Mouse (Mus musculus) small intestine, adult 2 months (tissue): ENCODE data around the gene Wrb. TPM values are rescaled to one million over a fixed set of nuclear protein-coding genes. Genes with fewer than 3 reads are reported as not detected.
"Not testable (repeated sequence)": the region's sequence is repeated elsewhere in the genome, so short reads cannot be mapped to it uniquely, and the experiment has no call there.

Source experiments
- H3K27ac ChIP-seq: fragments of 200-500 bp; 2 replicates; pipeline ENCODE4 v1.5.1; 2012; ENCODE audit warnings: low read depth, low read length, control low read depth, inconsistent platforms; ENCODE audit not compliant: insufficient read depth
- H3K27me3 ChIP-seq: fragments of 200-500 bp; 2 replicates; pipeline ENCODE4 v1.6.1; 2012; ENCODE audit warnings: mild to moderate bottlenecking, moderate library complexity, low read length, inconsistent platforms; ENCODE audit not compliant: control insufficient read depth, insufficient read depth
- H3K36me3 ChIP-seq: fragments of 200-500 bp; 2 replicates; pipeline ENCODE4 v1.6.1; 2012; ENCODE audit warnings: mild to moderate bottlenecking, low read length, control low read depth, inconsistent platforms; ENCODE audit not compliant: control insufficient read depth, insufficient read depth
- H3K4me1 ChIP-seq: fragments of 200-500 bp; 2 replicates; pipeline ENCODE4 v1.6.1; 2012; ENCODE audit warnings: low read length, inconsistent platforms, mixed read lengths; ENCODE audit not compliant: control insufficient read depth, insufficient read depth, insufficient read length
- H3K4me3 ChIP-seq: fragments of 200-500 bp; 2 replicates; pipeline ENCODE4 v1.5.1; 2012; ENCODE audit warnings: low read depth, mild to moderate bottlenecking, control low read depth, inconsistent platforms, low read length, moderate library complexity
- CTCF ChIP-seq: fragments of 200-500 bp; IDR thresholded peaks from 2 replicates; pipeline ENCODE4 v1.5.1; 2012; ENCODE audit warnings: low read depth, mild to moderate bottlenecking, control low read depth, inconsistent platforms, low read length, moderate library complexity, mixed read lengths; ENCODE audit not compliant: insufficient replicate concordance, insufficient read length; ENCODE audit errors: extremely low read depth
- POLR2A ChIP-seq: fragments of 200-500 bp; IDR thresholded peaks from 2 replicates; pipeline ENCODE4 v1.6.1; 2012; ENCODE audit warnings: low read depth, mild to moderate bottlenecking, control low read depth, inconsistent platforms, low read length, moderate library complexity
- WGBS: fragments of 180-500 bp; shearing (Covaris S2); methylation state at CpG from one replicate; pipeline ENCODE4 v1.1.7; 2018; 5-methylcytosine and 5-hydroxymethylcytosine counted together
- polyA plus RNA-seq: library from polyadenylated mRNA; depleted of rRNA; stranded (reverse); fragments of >200 nt; gene quantifications from 2 replicates; pipeline ENCODE4 v1.2.3, GENCODE M21; 2012; rRNA removed

The Wrb gene
- polyA plus RNA-seq = 11.9 and 15.5 TPM in 2 replicates

DNA sequence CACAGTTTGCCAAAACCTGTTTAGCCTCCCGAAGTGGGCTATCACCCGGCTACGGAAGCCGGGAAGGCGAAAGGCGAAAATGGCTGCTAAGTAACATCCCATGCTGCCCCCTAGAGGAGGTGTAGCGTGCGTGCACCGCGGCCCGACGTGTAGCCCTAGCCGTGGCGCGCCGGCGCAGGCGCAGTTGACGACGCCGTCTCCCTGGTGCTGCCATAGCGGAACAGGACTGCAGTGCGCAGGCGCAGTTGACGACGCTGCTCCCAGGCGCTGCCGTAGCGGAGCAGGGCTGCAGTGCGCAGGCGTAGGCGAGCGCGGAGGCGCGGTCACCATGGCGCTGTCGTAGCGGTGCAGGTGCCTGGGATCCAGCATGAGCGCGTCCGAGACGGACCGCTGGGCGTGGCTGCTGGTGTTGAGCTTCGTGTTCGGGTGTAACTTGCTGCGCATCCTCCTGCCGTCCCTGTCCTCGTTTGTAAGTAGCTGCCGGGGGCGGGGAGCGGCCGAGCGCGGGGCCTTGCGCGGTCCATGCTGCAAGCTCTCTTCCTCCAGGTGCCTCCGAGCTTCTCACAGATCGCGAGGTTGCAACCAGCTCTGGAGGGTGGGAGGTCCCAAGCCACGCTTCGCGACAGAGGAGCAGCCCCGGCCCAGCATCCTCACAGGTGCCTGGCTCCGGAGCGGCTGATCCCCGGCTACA lies at the start of gene Wrb:
Gene Wrb (plus strand): TSS at position 298 of the 691 bp plus-strand sequence.
- no peak within 1 kb of the TSS for H3K27ac ChIP-seq
- under 1% methylated on average over 68 of the region's 68 CpGs for WGBS
- peak within 1 kb of the TSS; percentile 73 for H3K4me3 ChIP-seq
- no peaks in the 10 kb centered on the region for H3K27me3 ChIP-seq
- no peaks in the 10 kb centered on the region for H3K4me1 ChIP-seq
- H3K36me3 ChIP-seq = no peaks in the 10 kb centered on the region
- TF ChIP-seq CTCF (peak; percentile 92), POLR2A (peak; percentile 24; the same call in 1 of the 2 replicates)

DNA sequence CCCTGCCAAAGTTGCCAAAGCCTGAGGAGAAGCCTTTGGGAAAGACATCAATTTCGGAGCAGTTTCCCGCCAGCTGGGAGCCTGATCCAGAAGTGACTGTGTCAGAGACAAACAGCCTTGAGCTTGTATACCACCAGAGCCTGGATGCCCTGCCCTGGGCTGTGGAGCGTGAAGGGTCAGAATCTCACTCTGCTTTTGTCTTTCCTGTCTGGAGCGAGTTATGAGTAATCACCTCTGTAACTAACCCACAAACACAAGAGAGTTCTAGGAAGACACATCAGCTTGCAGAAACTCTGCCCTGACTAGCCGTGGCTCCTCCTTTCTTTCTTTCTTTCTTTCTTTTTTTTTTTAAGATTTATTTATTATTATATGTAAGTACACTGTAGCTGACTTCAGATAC lies 49.2 kb upstream of the Wrb start:
- no peak for TF ChIP-seq POLR2A
- no peak for TF ChIP-seq CTCF
- no peak overlapping the region for H3K27ac ChIP-seq
- WGBS = 77% methylated on average over 5 of the region's 5 CpGs

DNA sequence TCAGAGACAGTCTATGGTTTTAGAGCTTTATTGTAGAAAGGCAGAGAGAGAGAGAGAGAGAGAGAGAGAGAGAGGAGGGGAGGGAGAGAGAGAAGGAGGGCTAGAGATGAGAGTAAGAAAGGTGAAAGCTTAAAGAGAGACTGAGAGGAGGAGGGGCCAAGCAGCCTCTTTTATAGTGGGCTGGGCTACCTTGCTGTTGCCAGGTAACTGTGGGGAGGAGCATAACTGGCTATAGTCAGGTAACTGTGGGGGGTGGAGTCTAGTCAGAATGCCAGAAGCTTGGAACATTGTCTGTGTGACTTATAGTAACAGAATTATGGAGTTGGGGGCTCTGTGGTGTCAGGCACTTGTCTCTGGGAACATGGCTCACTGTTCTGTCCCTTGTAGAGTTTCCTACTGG lies 47.4 kb upstream of the Wrb start:
- H3K4me1 ChIP-seq, H3K4me3 ChIP-seq, H3K36me3 ChIP-seq, H3K27me3 ChIP-seq, H3K27ac ChIP-seq: not testable (repeated sequence)

More for the DNA sequence above, 49.2 kb upstream of the Wrb start:
- no peaks in the 10 kb centered on the region for H3K27me3 ChIP-seq
- no peaks in the 10 kb centered on the region for H3K4me1 ChIP-seq
- no peaks in the 10 kb centered on the region for H3K36me3 ChIP-seq
- H3K4me3 ChIP-seq = no peak overlapping the region

DNA sequence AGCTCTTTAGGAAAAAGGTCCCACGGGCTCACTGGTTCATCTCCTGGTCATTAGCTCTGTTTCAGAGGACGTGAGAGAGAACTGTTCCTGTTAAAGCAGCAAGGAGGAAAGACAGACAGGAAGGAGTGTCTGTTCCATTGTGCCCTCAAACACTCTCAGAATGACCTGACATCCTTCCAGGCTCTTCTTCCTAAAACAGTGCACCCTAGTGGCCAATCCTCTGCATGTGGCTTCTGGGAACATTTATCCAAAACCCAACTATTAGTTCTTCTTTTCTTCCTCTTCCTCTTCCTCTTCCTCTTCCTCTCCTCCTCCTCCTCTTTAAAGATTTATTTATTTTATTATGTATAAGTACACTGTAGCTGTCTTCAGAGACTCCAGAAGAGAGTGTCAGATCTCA lies 42.2 kb upstream of the Wrb start:
- 37% methylated on average over 2 of the region's 2 CpGs for WGBS
- Histone ChIP-seq H3K27me3 (no peaks in the 10 kb centered on the region), H3K4me1 (no peaks in the 10 kb centered on the region), H3K27ac (no peak overlapping the region), H3K36me3 (no peaks in the 10 kb centered on the region), H3K4me3 (no peak overlapping the region)
- TF ChIP-seq POLR2A (no peak), CTCF (no peak)

DNA sequence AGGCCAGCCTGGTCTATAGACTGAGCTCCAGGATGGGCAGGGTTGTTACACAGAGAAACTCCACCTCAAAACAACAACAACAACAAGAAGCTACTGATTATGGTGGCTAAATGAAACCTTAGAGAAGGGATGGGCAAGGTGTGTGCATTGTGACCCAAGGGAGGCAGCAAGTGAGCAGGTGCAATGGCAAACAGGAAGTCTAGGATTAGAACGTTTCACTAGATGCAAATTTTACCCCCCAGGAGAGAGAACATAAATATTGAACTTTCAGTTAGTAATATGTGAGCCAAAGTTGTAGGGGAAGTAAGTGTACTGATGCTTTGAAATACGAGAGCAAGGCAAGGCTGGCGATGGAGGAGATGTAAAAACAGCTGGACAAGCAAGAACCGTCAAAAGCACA lies 35.5 kb upstream of the Wrb start:
- H3K4me1 ChIP-seq = no peaks in the 10 kb centered on the region
- no peaks in the 10 kb centered on the region for H3K27me3 ChIP-seq
- no peak overlapping the region for H3K27ac ChIP-seq
- H3K4me3 ChIP-seq = no peak overlapping the region
- TF ChIP-seq POLR2A (no peak), CTCF (no peak)
- 42% methylated on average over 4 of the region's 4 CpGs for WGBS
- H3K36me3 ChIP-seq = no peaks in the 10 kb centered on the region

DNA sequence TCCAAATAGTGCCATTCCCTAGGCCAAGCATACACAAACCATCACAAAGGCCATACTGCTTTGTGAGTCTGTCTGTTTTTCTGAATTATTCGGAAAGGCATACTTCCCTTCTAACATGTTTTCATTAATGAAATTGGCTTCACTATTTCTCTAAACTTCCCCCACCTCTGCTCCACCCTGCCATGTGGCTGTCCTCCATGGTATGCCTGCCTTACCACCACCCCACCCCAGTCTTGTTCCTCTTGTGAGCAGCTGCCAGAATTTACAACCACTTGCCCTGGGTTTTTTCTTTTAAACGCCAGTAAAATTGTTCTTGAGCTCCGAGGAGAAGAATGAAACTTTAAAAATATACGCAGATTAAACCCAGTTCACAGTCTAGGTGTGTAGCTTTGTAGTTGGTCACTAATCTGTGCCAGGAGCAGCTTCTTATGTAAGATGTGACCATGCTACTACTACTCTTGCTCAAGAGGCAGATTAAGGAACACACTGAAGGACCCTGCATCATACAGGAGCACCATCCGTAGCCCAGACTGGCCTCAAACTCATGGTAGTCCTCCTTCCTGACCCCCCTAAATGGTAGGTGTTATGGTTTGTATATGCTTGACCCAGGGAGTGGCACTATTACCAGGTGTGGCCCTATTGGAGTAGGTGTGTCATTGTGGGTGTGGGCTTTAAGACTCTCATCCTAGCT lies 34.4 kb upstream of the Wrb start:
- 64% methylated on average over 5 of the region's 5 CpGs for WGBS
- H3K4me3 ChIP-seq = no peak overlapping the region
- H3K27me3 ChIP-seq = no peaks in the 10 kb centered on the region
- no peak for TF ChIP-seq POLR2A
- TF ChIP-seq CTCF = no peak
- no peaks in the 10 kb centered on the region for H3K4me1 ChIP-seq
- H3K27ac ChIP-seq = peak overlapping the region; percentile 10; the same call in 1 of the 2 replicates
- H3K36me3 ChIP-seq = no peaks in the 10 kb centered on the region

DNA sequence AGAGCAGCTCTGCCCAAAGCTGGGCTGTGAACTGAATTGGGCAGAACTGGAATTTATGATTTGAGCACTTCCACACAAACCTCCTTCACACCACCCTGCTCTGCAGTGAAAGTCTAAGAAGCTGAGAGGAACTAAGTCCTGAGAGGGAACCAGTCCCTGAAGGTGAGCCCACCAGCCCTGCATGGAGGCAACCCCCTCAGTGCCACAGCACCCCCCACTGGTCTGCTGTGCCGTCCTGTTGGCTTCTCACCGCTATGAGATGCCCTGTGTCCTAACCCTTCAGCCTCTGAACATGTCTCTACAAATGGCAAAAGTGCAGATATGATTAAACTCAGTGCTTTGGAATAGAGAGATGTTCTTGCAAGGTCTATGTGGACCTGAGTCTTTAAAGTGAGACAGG lies 32.4 kb upstream of the Wrb start:
- H3K27ac ChIP-seq = no peak overlapping the region
- no peak overlapping the region for H3K4me3 ChIP-seq
- TF ChIP-seq POLR2A = no peak
- H3K27me3 ChIP-seq = no peaks in the 10 kb centered on the region
- no peaks in the 10 kb centered on the region for H3K36me3 ChIP-seq
- 49% methylated on average over 2 of the region's 2 CpGs for WGBS
- H3K4me1 ChIP-seq = no peaks in the 10 kb centered on the region
